Mouse (Mus musculus): ENCODE measurements around the gene Ttc7.
A peak's percentile ranks its signal among the peaks of the same experiment; 100 is the strongest.

The Ttc7 gene

GRCm38 (mm10) chr17:87282706-87283053 is at the start of gene Ttc7:
Gene Ttc7 (plus strand): TSS chr17:87282886.
- ATAC-seq (ENCODE audit: low TSS enrichment): peak; percentile 89

GRCm38 (mm10) chr17:87235019-87235418 is 47.7 kb upstream of the Ttc7 start:
- ATAC-seq (ENCODE audit: low TSS enrichment): no peak

GRCm38 (mm10) chr17:87236725-87237650 is 45.7 kb upstream of the Ttc7 start:
- no peak for ATAC-seq (ENCODE audit: low TSS enrichment)

- ATAC-seq (ENCODE audit: low TSS enrichment): no peak
Observed at GRCm38 (mm10) chr17:87237826-87238225, 44.9 kb upstream of the Ttc7 start.

GRCm38 (mm10) chr17:87246103-87246502 is 36.6 kb upstream of the Ttc7 start:
- ATAC-seq (ENCODE audit: low TSS enrichment): no peak

GRCm38 (mm10) chr17:87254384-87254783 is 28.3 kb upstream of the Ttc7 start:
- ATAC-seq (ENCODE audit: low TSS enrichment): no peak

- no peak for ATAC-seq (ENCODE audit: low TSS enrichment)
Observed at GRCm38 (mm10) chr17:87255672-87256071, 27.0 kb upstream of the Ttc7 start.

- no peak for ATAC-seq (ENCODE audit: low TSS enrichment)
Observed at GRCm38 (mm10) chr17:87263401-87263800, 19.3 kb upstream of the Ttc7 start.

GRCm38 (mm10) chr17:87264054-87264830 is 18.4 kb upstream of the Ttc7 start:
- ATAC-seq (ENCODE audit: low TSS enrichment): no peak

GRCm38 (mm10) chr17:87264927-87265791 is 17.5 kb upstream of the Ttc7 start:
- ATAC-seq (ENCODE audit: low TSS enrichment): peak; percentile 32

- peak; percentile 95 for ATAC-seq (ENCODE audit: low TSS enrichment)
Observed at GRCm38 (mm10) chr17:87265792-87266186, 16.9 kb upstream of the Ttc7 start, which contains the start of gene Mcfd2. Gene Mcfd2 (minus strand): TSS chr17:87265935.

GRCm38 (mm10) chr17:87269454-87269853 is 13.2 kb upstream of the Ttc7 start:
- ATAC-seq (ENCODE audit: low TSS enrichment): no peak

- ATAC-seq (ENCODE audit: low TSS enrichment): no peak
Observed at GRCm38 (mm10) chr17:87275363-87276341, 7.0 kb upstream of the Ttc7 start.

- ATAC-seq (ENCODE audit: low TSS enrichment): peak; percentile 58
Observed at GRCm38 (mm10) chr17:87282007-87282705, 530 bp upstream of the Ttc7 start.

GRCm38 (mm10) chr17:87283055-87283754 is 519 bp downstream of the Ttc7 start:
- ATAC-seq (ENCODE audit: low TSS enrichment): peak; percentile 51

- no peak for ATAC-seq (ENCODE audit: low TSS enrichment)
Observed at GRCm38 (mm10) chr17:87283755-87284481, 1.2 kb downstream of the Ttc7 start.

GRCm38 (mm10) chr17:87284482-87285040 is 1.9 kb downstream of the Ttc7 start:
- no peak for ATAC-seq (ENCODE audit: low TSS enrichment)

- no peak for ATAC-seq (ENCODE audit: low TSS enrichment)
Observed at GRCm38 (mm10) chr17:87285731-87286465, 3.2 kb downstream of the Ttc7 start.
